Mouse (Mus musculus): ENCODE results near the gene Muc1. TPM values are rescaled to one million over a fixed set of nuclear protein-coding genes. Genes with fewer than 3 reads are reported as not detected.

The Muc1 gene
- polyA plus RNA-seq, 1 experiment from 2014 or later, result 212 TPM

- H3K9ac ChIP-seq (ENCODE audit: low read length), result peak overlapping the region; percentile 65
- 7% methylated on average over 33 of the region's 33 CpGs for WGBS
- peak; percentile 78 for TF ChIP-seq CTCF (IDR thresholded peaks at IDR 0.05; ENCODE audit: low read depth)
- TF ChIP-seq EP300 (optimal IDR thresholded peaks at IDR 0.05), result no peak
- H3K36me3 ChIP-seq (ENCODE audit: control insufficient read depth, insufficient read depth, low read length), result no peaks in the 10 kb centered on the region
- peak overlapping the region; percentile 86 for H3K27ac ChIP-seq (replicated peaks)
- peak; percentile 97 for DNase-seq (ENCODE audit: low spot score)
- ATAC-seq (ENCODE audit: low FRiP score, low TSS enrichment), result peak; percentile 96
- H3K27me3 ChIP-seq (ENCODE audit: control insufficient read depth, insufficient read depth, low read length), result no peaks in the 10 kb centered on the region
- H3K9me3 ChIP-seq (ENCODE audit: control insufficient read depth, low read length), result no peaks in the 10 kb centered on the region
- peak overlapping the region; percentile 45 for H3K4me3 ChIP-seq (ENCODE audit: low read depth, low read length)
- peak overlapping the region; percentile 64 for H3K4me2 ChIP-seq (replicated peaks; ENCODE audit: low read depth)
- no peaks in the 10 kb centered on the region for H3K4me1 ChIP-seq (replicated peaks; ENCODE audit: control insufficient read depth, insufficient read depth)
Observed at GRCm38 (mm10) chr3:89195979-89196877, 32.6 kb upstream of the Muc1 start.

GRCm38 (mm10) chr3:89199839-89200238 is 29.0 kb upstream of the Muc1 start:
- ATAC-seq (ENCODE audit: low FRiP score, low TSS enrichment) (no peak), DNase-seq (ENCODE audit: low spot score) (no peak)
- 0 out of 2 replicates have a peak, but pooled peaks cover 2% of the 10 kb centered on the region for H3K4me1 ChIP-seq (replicated peaks; ENCODE audit: control insufficient read depth, insufficient read depth)
- WGBS, result 76% methylated on average over 3 of the region's 3 CpGs
- no peaks in the 10 kb centered on the region for H3K27me3 ChIP-seq (ENCODE audit: control insufficient read depth, insufficient read depth, low read length)
- no peaks in the 10 kb centered on the region for H3K36me3 ChIP-seq (ENCODE audit: control insufficient read depth, insufficient read depth, low read length)
- no peak overlapping the region for H3K4me2 ChIP-seq (replicated peaks; ENCODE audit: low read depth)
- H3K9me3 ChIP-seq (ENCODE audit: control insufficient read depth, low read length), result no peaks in the 10 kb centered on the region
- no peak overlapping the region for H3K9ac ChIP-seq (ENCODE audit: low read length)
- no peak for TF ChIP-seq CTCF (IDR thresholded peaks at IDR 0.05; ENCODE audit: low read depth)
- no peak for TF ChIP-seq EP300 (optimal IDR thresholded peaks at IDR 0.05)
- H3K27ac ChIP-seq (replicated peaks), result no peak overlapping the region
- H3K4me3 ChIP-seq (ENCODE audit: low read depth, low read length), result no peak overlapping the region

GRCm38 (mm10) chr3:89202253-89203141 is 26.4 kb upstream of the Muc1 start, which contains the start of gene Gba:
Gene Gba (plus strand): TSS chr3:89202928.
- 0 out of 2 replicates have a peak, but pooled peaks cover 2% of the 10 kb centered on the region for H3K4me1 ChIP-seq (replicated peaks; ENCODE audit: control insufficient read depth, insufficient read depth)
- peaks cover 14% of the 10 kb centered on the region for H3K36me3 ChIP-seq (ENCODE audit: control insufficient read depth, insufficient read depth, low read length)
- TF ChIP-seq EP300 (optimal IDR thresholded peaks at IDR 0.05) (peak; percentile 35), CTCF (IDR thresholded peaks at IDR 0.05; ENCODE audit: low read depth) (no peak)
- peak within 1 kb of the TSS; percentile 57 for H3K4me3 ChIP-seq (ENCODE audit: low read depth, low read length)
- peak within 1 kb of the TSS; percentile 56 for H3K27ac ChIP-seq (replicated peaks)
- WGBS, result 22% methylated on average over 13 of the region's 13 CpGs
- ATAC-seq (ENCODE audit: low FRiP score, low TSS enrichment) (peak; percentile 81), DNase-seq (ENCODE audit: low spot score) (peak; percentile 86)
- H3K27me3 ChIP-seq (ENCODE audit: control insufficient read depth, insufficient read depth, low read length), result no peaks in the 10 kb centered on the region
- peak within 1 kb of the TSS; percentile 64 for H3K4me2 ChIP-seq (replicated peaks; ENCODE audit: low read depth)
- peak within 1 kb of the TSS; percentile 68 for H3K9ac ChIP-seq (ENCODE audit: low read length)
- no peaks in the 10 kb centered on the region for H3K9me3 ChIP-seq (ENCODE audit: control insufficient read depth, low read length)

- no peaks in the 10 kb centered on the region for H3K9me3 ChIP-seq (ENCODE audit: control insufficient read depth, low read length)
- ATAC-seq (ENCODE audit: low FRiP score, low TSS enrichment), result peak; percentile 27; the same call in 1 of the 2 replicates
- peak overlapping the region; percentile 68 for H3K9ac ChIP-seq (ENCODE audit: low read length)
- TF ChIP-seq CTCF (IDR thresholded peaks at IDR 0.05; ENCODE audit: low read depth), result no peak
- no peak for TF ChIP-seq EP300 (optimal IDR thresholded peaks at IDR 0.05)
- peak overlapping the region; percentile 56 for H3K27ac ChIP-seq (replicated peaks)
- no peak for DNase-seq (ENCODE audit: low spot score)
- H3K4me2 ChIP-seq (replicated peaks; ENCODE audit: low read depth), result peak overlapping the region; percentile 64
- WGBS, result 41% methylated on average over 5 of the region's 5 CpGs
- no peaks in the 10 kb centered on the region for H3K27me3 ChIP-seq (ENCODE audit: control insufficient read depth, insufficient read depth, low read length)
- peak overlapping the region; percentile 57 for H3K4me3 ChIP-seq (ENCODE audit: low read depth, low read length)
- 0 out of 2 replicates have a peak, but pooled peaks cover 2% of the 10 kb centered on the region for H3K4me1 ChIP-seq (replicated peaks; ENCODE audit: control insufficient read depth, insufficient read depth)
- H3K36me3 ChIP-seq (ENCODE audit: control insufficient read depth, insufficient read depth, low read length), result peaks cover 19% of the 10 kb centered on the region
Observed at GRCm38 (mm10) chr3:89203142-89203514, 25.7 kb upstream of the Muc1 start.

- no peak for ATAC-seq (ENCODE audit: low FRiP score, low TSS enrichment)
Observed at GRCm38 (mm10) chr3:89206079-89206478, 22.8 kb upstream of the Muc1 start.

More at GRCm38 (mm10) chr3:89206079-89206478, 22.8 kb upstream of the Muc1 start:
- TF ChIP-seq CTCF (IDR thresholded peaks at IDR 0.05; ENCODE audit: low read depth) (no peak), EP300 (optimal IDR thresholded peaks at IDR 0.05) (no peak)
- DNase-seq (ENCODE audit: low spot score), result no peak
- 90% methylated on average over 7 of the region's 7 CpGs for WGBS
- H3K27ac ChIP-seq (replicated peaks), result peak overlapping the region; percentile 49
- H3K27me3 ChIP-seq (ENCODE audit: control insufficient read depth, insufficient read depth, low read length), result no peaks in the 10 kb centered on the region
- H3K9ac ChIP-seq (ENCODE audit: low read length), result no peak overlapping the region
- peaks cover 34% of the 10 kb centered on the region for H3K36me3 ChIP-seq (ENCODE audit: control insufficient read depth, insufficient read depth, low read length)
- H3K9me3 ChIP-seq (ENCODE audit: control insufficient read depth, low read length), result no peaks in the 10 kb centered on the region
- no peak overlapping the region for H3K4me3 ChIP-seq (ENCODE audit: low read depth, low read length)
- 0 out of 2 replicates have a peak, but pooled peaks cover 2% of the 10 kb centered on the region for H3K4me1 ChIP-seq (replicated peaks; ENCODE audit: control insufficient read depth, insufficient read depth)
- H3K4me2 ChIP-seq (replicated peaks; ENCODE audit: low read depth), result no peak overlapping the region

Data from stomach, postnatal 0 days (tissue).